Mouse (Mus musculus): ENCODE measurements around the gene Hoxb3.

- TF ChIP-seq CTCF (IDR thresholded peaks at IDR 0.05; ENCODE audit: insufficient read depth, low read depth, low read length) (no peak), POLR2A (IDR thresholded peaks at IDR 0.05; ENCODE audit: insufficient read depth, low read depth, low read length) (no peak)
Measured at GRCm38 (mm10) chr11:96311097-96311496, 12.0 kb upstream of the Hoxb3 start.
